Mouse (Mus musculus) gastrocnemius, adult 2 months (tissue): Measurements from ENCODE around the gene Gm10320. TPM values are rescaled to one million over a fixed set of nuclear protein-coding genes. Genes with fewer than 3 reads are reported as not detected.

Experiments
- DNase-seq: peaks from one replicate; pipeline ENCODE4 v3.0.0; 2022
- H3K27ac ChIP-seq: fragments of 200-600 bp; 2 replicates; pipeline ENCODE4 v1.8.1; 2022; ENCODE audit warnings: mild to moderate bottlenecking
- H3K4me3 ChIP-seq: fragments of 200-600 bp; 2 replicates; pipeline ENCODE4 v1.8.1; 2022; ENCODE audit warnings: mild to moderate bottlenecking, moderate library complexity
- CTCF ChIP-seq: fragments of 200-600 bp; IDR thresholded peaks from 2 replicates; pipeline ENCODE4 v1.8.1; 2022; ENCODE audit warnings: antibody characterized with exemption, mild to moderate bottlenecking, moderate library complexity
- intact Hi-C: fragments of 180-260 bp; cut with DNase I; formaldehyde crosslinking; loops from one replicate; pipeline ENCODE4 v1.15.1; 2025
- total RNA-seq, 2 experiments: library from RNA; stranded (reverse); gene quantifications; 2 replicates each; pipeline ENCODE4 v1.2.3; 2021

The Gm10320 gene
- total RNA-seq, 2 experiments from 2014 or later: not detected

DNA sequence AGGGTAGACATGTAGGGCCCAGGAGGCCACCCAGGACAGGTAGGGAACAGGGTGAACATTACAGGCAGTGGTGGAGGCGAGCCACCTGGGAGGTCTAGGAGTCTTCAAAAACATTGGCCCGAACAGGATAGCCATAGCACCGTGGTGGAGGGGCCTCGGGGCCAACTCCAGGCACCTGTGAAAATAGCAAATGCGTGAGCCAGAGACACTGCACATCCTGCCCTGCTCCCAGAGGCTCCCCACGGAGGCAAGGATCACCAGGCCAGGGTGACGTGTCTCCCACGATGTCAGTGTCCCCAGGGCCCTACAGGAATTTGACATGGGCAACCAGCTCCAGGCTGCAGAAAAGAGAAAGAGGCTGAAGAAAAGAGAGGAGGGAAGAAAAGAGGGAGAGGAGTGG, 16.1 kb downstream of the Gm10320 start:
- intact Hi-C loops: no loop called here
- no peak overlapping the region for H3K27ac ChIP-seq
- no peak for TF ChIP-seq CTCF
- DNase-seq: no peak
- no peak overlapping the region for H3K4me3 ChIP-seq

DNA sequence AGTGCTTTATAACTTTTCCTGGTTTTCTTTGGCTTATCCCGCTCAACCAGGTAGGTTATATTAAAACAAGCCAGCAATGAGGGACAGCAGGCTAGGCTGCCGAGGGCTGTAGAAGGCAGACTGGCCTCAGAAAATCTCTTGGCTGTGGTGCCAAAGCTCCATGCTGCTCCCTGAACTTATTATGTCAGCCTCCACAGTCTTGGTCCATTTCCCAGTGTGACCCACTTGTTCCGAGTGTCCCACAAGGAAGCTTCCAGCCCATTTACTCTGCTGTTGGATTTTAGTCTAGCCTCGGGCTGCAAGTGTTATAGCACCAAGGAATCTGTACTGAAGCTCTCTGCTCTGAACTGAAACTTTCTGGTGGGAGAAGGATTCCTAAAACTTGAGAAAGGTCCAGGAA, 18.8 kb downstream of the Gm10320 start:
- intact Hi-C loops: no loop called here
- no peak overlapping the region for H3K27ac ChIP-seq
- no peak overlapping the region for H3K4me3 ChIP-seq
- no peak for TF ChIP-seq CTCF
- no peak for DNase-seq

DNA sequence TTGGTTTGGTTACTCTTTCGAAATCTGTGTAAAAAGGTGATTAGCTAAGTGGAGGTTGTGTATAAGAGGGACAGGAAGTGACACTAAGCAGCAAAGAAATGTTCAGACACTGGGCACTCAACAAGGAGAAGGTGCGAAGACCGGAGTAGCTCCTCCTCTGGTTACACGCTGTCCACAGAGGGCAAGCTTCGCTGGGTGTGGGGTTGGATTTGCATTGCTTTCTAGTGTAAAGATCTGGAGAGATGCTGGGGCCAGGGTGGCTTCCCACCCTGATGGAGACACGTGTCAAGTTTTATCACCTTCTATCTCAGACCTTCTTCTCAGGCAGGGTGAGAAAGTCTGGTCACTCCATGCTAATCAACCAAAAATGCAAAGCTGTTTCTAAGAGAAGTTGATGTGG, 20.0 kb downstream of the Gm10320 start:
- no peak for DNase-seq
- no peak for TF ChIP-seq CTCF
- intact Hi-C loops: no loop called here

DNA sequence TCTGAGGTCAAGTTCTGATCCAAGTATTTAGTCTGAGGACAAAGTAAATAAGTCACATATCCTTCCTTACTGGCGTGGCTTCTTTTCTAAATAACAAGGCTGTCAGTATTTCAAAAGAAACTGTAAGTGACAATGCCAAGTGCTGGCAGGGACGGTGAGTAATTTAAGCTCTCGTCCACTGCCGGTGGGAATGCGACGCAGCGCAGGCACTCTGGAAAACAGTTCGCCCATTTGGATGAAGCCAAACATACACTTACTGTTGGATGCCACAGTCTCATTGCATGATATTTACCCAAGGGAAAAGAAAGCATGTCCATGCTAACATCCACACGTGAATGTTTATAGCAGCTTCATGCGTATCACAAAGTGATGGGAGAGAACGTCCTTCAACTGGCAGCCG, 21.5 kb downstream of the Gm10320 start:
- H3K4me3 ChIP-seq: peak overlapping the region; percentile 3; the same call in 1 of the 2 replicates
- intact Hi-C loops: no loop called here
- no peak for TF ChIP-seq CTCF
- no peak for DNase-seq
- no peak overlapping the region for H3K27ac ChIP-seq

More for the DNA sequence above, 20.0 kb downstream of the Gm10320 start:
- H3K4me3 ChIP-seq: no peak overlapping the region
- no peak overlapping the region for H3K27ac ChIP-seq

DNA sequence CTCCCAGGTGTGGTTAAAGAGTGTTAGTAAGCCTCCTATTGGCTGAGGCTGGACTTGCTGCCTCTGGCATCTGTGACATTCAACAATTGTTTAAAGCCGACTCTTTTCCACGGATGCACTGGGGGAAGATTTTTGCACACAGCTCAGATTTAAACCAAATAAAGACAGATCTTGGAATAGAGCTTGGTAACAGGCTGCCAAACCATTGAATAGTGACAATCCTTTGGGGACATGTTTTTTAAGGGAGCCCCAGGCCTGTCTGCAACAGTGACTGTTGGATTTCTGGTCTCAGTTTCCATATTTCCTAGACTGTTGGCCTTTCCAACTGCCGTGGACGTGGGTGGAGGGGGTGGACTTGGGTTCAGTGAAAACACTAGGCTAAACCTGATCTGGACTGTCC, 21.9 kb downstream of the Gm10320 start:
- no peak overlapping the region for H3K4me3 ChIP-seq
- no peak for TF ChIP-seq CTCF
- intact Hi-C loops: no loop called here
- no peak for DNase-seq
- H3K27ac ChIP-seq: no peak overlapping the region

DNA sequence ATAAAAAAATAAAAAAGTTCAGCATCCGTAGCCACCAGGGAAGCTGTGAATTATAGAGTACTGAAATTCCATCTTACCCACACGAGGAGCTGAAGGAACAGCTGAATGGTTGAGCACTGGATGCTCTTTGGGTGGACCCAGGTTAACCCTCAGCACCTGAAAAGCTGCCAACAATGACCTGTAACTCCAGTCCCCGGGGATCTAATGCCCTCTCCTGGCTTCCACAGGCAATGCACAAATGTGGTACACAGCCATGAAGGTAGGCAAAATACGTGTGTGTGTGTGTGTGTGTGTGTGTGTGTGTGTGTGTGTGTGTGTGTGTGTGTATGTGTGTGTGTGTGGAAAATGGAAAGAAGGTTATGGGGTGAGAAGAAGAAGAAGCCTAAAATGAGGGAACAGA, 30.3 kb downstream of the Gm10320 start:
- intact Hi-C loops: no loop called here
- Histone ChIP-seq H3K4me3 (no peak overlapping the region), H3K27ac (no peak overlapping the region)
- TF ChIP-seq CTCF: no peak
- no peak for DNase-seq

DNA sequence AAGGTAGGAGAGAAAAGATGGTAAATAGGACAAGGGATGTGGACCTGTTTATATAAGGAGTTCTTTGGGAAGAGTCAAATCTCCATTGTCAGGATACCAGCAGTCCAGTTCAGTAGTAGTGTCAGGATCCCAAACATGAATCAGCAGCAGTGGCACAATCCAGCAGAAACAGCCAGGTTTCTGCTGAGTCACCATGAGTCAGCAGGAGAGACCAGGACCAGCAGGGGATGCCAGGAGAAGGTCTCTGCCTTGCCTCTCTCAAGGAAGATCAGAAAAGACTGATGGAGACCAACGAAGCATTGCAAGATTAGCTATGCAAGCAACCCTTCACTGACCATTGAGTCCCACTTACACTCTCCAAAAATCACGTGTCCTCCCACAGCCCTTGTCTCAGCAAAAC, 35.4 kb downstream of the Gm10320 start:
- DNase-seq: no peak
- intact Hi-C loops: no loop called here
- H3K4me3 ChIP-seq: no peak overlapping the region
- TF ChIP-seq CTCF: no peak
- no peak overlapping the region for H3K27ac ChIP-seq

DNA sequence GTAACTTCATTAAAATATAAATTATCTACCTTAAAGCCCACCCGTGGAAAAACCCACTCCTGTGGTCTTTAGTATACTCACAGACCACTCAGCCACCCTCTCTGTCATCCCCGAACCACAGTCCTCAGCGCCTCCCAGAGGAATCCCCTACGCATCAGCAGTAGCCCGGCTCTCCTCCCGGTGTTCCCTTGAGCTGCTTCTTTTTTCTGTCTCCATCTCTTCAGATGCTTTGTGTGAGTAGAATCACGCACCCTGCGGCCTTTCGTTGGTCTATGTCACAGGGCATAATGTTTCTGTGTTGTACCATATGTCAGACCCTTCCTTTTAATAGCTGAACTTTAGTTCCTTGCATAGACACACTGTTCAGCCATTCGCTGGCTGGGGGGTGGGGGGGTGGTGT, 36.2 kb downstream of the Gm10320 start:
- Histone ChIP-seq H3K27ac (no peak overlapping the region), H3K4me3 (no peak overlapping the region)
- no peak for DNase-seq
- intact Hi-C loops: no loop called here
- no peak for TF ChIP-seq CTCF

DNA sequence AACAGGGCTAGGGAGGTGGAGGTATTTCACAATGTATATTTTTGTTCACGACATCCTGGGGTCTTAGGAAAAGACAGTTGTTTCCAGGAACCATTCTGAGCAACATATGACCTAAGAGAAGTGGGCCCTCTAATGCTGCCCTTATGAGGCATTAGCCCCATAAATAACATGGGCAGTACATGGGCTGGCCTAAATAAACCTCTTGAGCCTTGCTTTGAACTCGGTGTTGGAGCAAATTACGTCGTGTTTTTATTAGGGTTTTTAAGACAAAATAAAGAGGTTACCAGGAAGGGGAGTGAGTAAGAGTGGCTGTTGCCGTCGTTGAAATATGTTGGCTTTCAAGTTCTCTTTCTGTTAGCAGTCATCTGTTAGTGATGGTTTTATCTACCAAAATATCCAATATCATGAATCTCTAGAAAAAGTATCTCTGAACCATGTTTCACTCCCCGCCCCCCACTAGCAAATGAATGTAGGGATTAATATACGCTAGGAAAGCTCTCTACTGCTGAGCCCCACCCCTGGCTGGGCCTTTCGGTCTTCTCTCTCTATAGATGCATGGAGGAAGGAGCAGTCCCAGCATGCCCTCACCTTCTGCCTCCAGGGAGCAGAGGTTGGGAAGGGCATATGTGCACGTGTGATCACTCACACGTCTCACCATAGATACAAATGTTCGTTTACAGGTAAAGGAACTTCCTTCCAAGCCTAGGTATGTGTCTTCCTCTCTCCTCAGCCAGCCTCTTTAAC, 37.4 kb downstream of the Gm10320 start:
- TF ChIP-seq CTCF: no peak
- intact Hi-C loops: no loop called here
- Histone ChIP-seq H3K4me3 (no peak overlapping the region), H3K27ac (no peak overlapping the region)
- no peak for DNase-seq

DNA sequence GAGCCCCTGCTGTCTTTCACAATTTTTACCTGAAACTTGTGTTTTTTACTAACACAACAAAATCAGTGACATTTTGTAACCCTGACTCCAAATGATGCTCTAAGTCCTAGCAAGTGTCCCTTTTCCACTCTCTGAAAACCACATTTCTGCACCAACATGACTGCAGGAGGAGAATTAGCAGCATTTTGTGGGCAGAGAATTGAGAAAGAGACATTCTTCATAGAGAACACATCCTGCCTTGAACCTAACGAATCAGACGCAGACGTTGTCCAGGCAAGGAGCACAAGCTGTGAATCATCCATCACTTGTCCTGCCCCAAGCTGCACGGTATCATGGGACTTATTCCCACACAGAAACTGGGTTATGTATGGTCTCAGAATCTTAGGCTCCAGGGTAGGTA, 38.7 kb downstream of the Gm10320 start:
- Histone ChIP-seq H3K27ac (no peak overlapping the region), H3K4me3 (no peak overlapping the region)
- no peak for DNase-seq
- TF ChIP-seq CTCF: no peak
- intact Hi-C loops: no loop called here

DNA sequence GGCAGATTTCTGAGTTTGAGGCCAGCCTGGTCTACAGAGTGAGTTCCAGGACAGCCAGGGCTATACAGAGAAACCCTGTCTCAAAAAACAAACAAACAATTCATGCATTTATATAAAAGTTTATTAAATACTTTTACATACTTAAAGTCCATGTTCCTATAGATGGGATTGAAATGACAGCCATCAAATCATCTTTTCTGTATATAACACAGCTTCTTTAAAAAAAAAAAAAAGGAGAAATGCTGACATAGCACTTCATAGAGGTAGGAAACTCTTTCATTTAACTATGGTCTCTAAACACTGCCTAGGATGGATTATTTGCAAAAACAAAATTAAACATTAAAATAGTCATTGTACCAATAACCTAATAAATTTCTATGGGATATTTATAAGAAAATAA, 43.1 kb downstream of the Gm10320 start:
- H3K4me3 ChIP-seq: no peak overlapping the region
- no peak overlapping the region for H3K27ac ChIP-seq
- TF ChIP-seq CTCF: no peak
- intact Hi-C loops: no loop called here
- DNase-seq: no peak

DNA sequence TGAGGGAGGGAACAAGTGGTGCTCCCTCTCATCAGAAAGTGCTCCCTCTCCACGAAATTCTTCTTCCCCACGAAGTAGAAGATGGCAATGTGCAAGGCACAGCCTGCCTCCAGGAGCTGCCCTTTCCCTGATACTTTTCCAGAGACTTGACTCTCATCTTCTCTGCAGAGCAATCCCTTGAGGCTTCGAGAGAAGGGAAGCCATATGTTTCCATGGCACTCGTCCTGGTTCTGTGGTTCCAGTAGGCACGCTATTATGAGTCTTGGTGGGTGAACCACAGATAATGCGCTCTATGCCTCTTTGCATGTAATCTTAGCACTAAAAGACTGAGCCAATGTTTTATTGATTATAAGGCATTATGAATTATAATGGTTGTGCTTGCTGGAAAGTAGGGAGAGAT, 44.1 kb downstream of the Gm10320 start:
- Histone ChIP-seq H3K4me3 (no peak overlapping the region), H3K27ac (no peak overlapping the region)
- intact Hi-C loops: no loop called here
- no peak for DNase-seq
- no peak for TF ChIP-seq CTCF

DNA sequence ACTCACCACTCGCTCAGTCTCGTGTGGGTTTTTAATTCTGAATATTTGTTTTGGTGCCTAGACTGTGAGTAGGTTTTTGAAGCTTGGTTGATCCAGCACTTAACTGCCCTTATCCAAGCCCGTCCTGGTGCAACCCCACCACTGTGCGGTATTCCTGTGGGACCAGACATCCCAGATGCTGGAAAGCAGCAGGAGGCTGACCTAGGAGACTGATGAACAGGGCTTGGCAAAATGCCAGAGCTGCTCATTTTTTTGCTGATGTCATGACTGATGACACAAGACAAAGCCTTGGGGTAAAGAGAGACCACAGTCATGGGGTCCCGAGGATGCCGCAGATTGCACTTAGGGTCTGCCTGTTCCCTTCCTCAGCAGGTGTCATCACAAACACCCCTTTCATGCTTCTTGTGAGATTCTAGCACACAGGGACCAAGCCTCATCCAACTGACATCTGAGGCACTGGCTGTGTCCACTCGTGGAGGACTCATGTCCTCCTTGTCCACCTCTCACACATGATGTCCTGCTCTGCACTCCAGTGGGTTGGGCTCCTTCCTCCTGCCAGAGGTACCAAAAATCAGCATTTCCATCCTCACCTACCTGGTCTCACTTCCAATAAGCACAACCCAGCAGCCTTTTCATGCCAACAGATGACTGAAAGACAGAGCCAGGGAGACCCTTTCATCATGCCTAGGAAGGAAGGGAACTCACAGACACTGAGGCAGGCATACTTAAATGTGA, 46.2 kb downstream of the Gm10320 start:
- TF ChIP-seq CTCF: no peak
- DNase-seq: no peak
- Histone ChIP-seq H3K4me3 (no peak overlapping the region), H3K27ac (no peak overlapping the region)
- intact Hi-C loops: no loop called here

DNA sequence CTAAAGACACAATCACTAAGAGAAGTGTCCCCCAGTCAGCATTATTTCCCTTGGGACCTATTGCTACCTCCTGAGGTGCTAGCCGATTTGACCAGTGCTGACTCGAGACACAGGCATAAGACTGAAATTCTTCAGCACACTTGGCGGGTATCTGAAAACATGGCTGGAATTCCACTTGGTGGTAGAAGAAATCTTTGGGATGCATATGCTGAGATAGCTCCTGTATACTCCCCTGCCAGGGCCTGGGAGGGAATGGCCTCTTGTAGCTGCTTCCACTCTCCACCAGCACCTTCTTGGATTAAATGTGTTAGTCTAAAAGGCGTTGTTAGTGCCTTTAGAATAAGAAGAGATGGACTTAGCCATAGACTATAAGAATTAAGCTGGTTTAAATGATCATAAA, 50.8 kb downstream of the Gm10320 start:
- no peak for DNase-seq
- Histone ChIP-seq H3K4me3 (no peak overlapping the region), H3K27ac (no peak overlapping the region)
- TF ChIP-seq CTCF: no peak
- intact Hi-C loops: no loop called here
